Mouse (Mus musculus) brain, embryonic 14.5 days (tissue): ENCODE measurements around the gene Akap5. TPM values are rescaled to one million over a fixed set of nuclear protein-coding genes. Genes with fewer than 3 reads are reported as not detected.

Source experiments
- DNase-seq: peaks from one replicate; pipeline ENCODE4 v3.0.0-alpha.2; 2011; ENCODE audit warnings: low read depth
- CTCF ChIP-seq: fragments of 200-500 bp; IDR thresholded peaks from 2 replicates; pipeline ENCODE4 v1.5.1; 2012; ENCODE audit warnings: inconsistent platforms, mild to moderate bottlenecking, moderate library complexity, borderline replicate concordance; ENCODE audit not compliant: insufficient read depth, insufficient read length; ENCODE audit errors: extremely low read depth
- POLR2A ChIP-seq: fragments of 200-500 bp; IDR thresholded peaks from 2 replicates; pipeline ENCODE4 v1.6.1; 2012; ENCODE audit warnings: mild to moderate bottlenecking, inconsistent platforms, borderline replicate concordance; ENCODE audit not compliant: poor library complexity, insufficient read depth, insufficient read length, severe bottlenecking; ENCODE audit errors: extremely low read depth
- polyA plus RNA-seq: library from polyadenylated mRNA; depleted of rRNA; stranded (reverse); fragments of >200 nt; gene quantifications from 2 replicates; pipeline ENCODE4 v1.2.3, GENCODE M21; 2012

Akap5 gene
- polyA plus RNA-seq, 1 experiment, result 8.5 TPM

GRCm38 (mm10) chr12:76293192-76293591 is 31.5 kb upstream of the Akap5 start:
- TF ChIP-seq POLR2A (no peak), CTCF (peak; percentile 77)
- DNase-seq, result peak; percentile 62

GRCm38 (mm10) chr12:76297830-76298229 is 26.9 kb upstream of the Akap5 start:
- DNase-seq, result peak; percentile 63
- TF ChIP-seq CTCF (no peak), POLR2A (no peak)

GRCm38 (mm10) chr12:76299361-76299906 is 25.3 kb upstream of the Akap5 start:
- DNase-seq, result no peak
- TF ChIP-seq CTCF, result no peak
- TF ChIP-seq POLR2A, result no peak

- no peak for TF ChIP-seq POLR2A
- TF ChIP-seq CTCF, result no peak
- DNase-seq, result no peak
Observed at GRCm38 (mm10) chr12:76300367-76300766, 24.3 kb upstream of the Akap5 start.

GRCm38 (mm10) chr12:76303474-76303873 is 21.2 kb upstream of the Akap5 start:
- no peak for TF ChIP-seq POLR2A
- TF ChIP-seq CTCF, result no peak
- peak; percentile 41 for DNase-seq

- peak; percentile 79 for DNase-seq
- no peak for TF ChIP-seq CTCF
- no peak for TF ChIP-seq POLR2A
Observed at GRCm38 (mm10) chr12:76304199-76304598, 20.5 kb upstream of the Akap5 start.

- no peak for DNase-seq
- TF ChIP-seq CTCF (no peak), POLR2A (no peak)
Observed at GRCm38 (mm10) chr12:76305107-76305506, 19.6 kb upstream of the Akap5 start.

- TF ChIP-seq CTCF (no peak), POLR2A (no peak)
- DNase-seq, result peak; percentile 24
Observed at GRCm38 (mm10) chr12:76306852-76307561, 17.7 kb upstream of the Akap5 start.

GRCm38 (mm10) chr12:76307964-76308363 is 16.7 kb upstream of the Akap5 start:
- DNase-seq, result peak; percentile 62
- TF ChIP-seq CTCF (no peak), POLR2A (no peak)

- no peak for TF ChIP-seq POLR2A
- no peak for TF ChIP-seq CTCF
- no peak for DNase-seq
Observed at GRCm38 (mm10) chr12:76308436-76308835, 16.3 kb upstream of the Akap5 start.

GRCm38 (mm10) chr12:76310007-76310406 is 14.7 kb upstream of the Akap5 start:
- TF ChIP-seq CTCF (no peak), POLR2A (no peak)
- no peak for DNase-seq

GRCm38 (mm10) chr12:76310633-76311032 is 14.1 kb upstream of the Akap5 start:
- no peak for DNase-seq
- TF ChIP-seq POLR2A (no peak), CTCF (no peak)

GRCm38 (mm10) chr12:76311227-76311626 is 13.5 kb upstream of the Akap5 start:
- no peak for DNase-seq
- no peak for TF ChIP-seq CTCF
- no peak for TF ChIP-seq POLR2A

GRCm38 (mm10) chr12:76311951-76312350 is 12.7 kb upstream of the Akap5 start:
- no peak for DNase-seq
- TF ChIP-seq CTCF, result no peak
- no peak for TF ChIP-seq POLR2A
